Mouse (Mus musculus): ENCODE measurements around the gene Eif2ak2. TPM values are rescaled to one million over a fixed set of nuclear protein-coding genes. Genes with fewer than 3 reads are reported as not detected.

Gene Eif2ak2
- total RNA-seq, 2 experiments from 2014 or later: 8.7 to 10.4 TPM

DNA sequence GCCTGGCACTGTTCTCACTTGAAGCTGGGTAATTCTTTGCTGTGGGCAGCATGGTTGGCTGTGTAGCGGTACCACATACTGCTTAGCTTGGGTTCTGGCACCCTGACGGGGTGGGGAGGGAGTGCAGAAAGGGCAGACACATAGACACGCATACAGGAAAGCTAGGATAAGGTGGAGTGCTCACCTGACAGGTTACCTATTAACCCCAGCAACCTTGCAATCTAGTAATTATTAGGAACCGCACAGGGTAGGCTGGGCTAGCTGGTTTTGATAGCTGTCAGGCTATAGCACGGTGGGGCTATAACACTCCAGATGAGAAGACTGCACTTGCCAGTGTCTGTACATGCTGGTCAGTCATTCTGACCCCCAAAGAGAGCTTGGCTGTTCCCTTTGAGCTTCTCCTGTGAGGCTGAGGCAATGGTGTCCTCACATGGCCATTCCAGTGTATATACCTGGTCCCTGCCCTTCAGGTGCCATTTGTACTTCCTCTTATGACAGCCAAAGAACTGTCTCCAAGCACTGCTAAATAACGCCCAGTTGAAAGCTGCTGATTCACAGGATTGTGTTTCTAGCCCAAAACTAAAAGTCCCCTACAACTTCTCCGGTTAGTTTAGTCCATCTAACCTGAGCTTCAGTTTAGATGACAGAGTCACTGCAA lies 40.0 kb downstream of the Eif2ak2 start:
- no peak for DNase-seq
- intact Hi-C loops (cut with DNase I): no loop called here

DNA sequence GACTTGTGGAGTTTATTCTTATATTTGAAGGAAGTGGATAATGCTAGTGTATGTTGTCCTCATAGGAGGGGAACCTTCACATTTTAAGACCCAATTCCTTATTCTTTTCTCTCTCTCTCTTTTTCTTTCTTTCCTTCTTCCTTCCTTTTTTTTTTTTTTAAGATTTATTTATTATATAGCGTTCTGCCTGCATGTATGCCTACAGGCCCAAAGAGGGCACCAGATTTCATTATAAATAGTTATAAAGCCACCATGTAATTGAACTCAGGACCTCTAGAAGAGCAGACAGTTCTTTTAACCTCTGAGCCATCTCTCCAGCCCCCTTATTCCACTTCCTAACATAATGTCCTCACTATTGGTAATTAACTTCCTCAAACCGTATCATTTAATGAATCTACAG lies 46.3 kb downstream of the Eif2ak2 start:
- intact Hi-C loops (cut with DNase I): no loop called here
- DNase-seq: no peak

DNA sequence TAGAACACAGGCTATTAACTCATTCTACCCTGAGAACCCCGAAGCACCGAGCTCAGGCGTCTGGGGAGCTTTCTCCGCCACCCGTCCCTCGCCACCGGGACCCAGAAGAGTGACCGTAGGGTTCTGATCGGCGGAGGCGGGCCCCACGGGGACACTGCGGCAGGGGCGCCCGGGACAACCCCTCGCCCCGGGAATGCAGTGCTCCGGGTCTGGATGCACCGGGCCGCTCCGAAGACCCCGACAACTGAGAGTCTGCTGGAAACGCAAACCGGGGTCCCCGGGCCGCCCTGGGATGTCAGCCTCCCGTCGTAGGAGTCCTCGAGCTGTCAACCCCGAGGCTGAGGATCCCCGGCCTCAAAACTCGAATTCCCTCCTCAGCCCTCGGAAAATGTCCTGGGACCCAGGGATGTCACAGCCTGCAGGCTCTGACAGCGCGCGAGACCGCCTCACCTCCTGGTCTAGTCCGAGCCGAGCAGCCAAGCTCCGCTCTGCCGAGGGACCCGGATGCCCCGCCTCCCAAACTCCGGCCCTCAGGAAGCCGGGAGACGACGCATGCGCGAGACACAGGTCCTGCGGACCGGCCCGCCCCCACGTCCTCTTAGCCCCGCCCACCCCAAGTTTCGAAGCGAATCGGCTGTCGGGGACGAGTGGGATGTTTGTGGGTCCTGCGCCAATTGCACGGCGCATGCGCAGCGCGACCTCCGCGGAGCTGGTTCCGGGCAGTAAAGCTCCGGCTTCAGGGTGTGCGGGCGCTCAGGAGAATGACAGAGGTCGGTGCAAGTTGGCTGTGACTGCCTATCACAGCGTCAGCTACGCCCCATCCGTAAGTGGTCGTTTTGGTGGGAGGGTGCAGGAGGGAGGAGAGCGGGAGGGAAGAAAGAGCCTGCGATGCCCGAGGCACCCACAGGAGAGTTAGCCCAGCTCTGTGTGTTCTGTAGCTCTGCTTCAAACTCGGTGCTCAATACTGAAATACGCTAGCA lies 47.2 kb downstream of the Eif2ak2 start, which contains the start of the genes Heatr5b and Gpatch11:
Gene Heatr5b (minus strand): TSS at position 509 of the 980 bp plus-strand sequence.
Gene Gpatch11 (plus strand): TSS at position 712 of the 980 bp plus-strand sequence.
- intact Hi-C loops (cut with DNase I): no loop called here
- peak; percentile 99 to 100 for DNase-seq

DNA sequence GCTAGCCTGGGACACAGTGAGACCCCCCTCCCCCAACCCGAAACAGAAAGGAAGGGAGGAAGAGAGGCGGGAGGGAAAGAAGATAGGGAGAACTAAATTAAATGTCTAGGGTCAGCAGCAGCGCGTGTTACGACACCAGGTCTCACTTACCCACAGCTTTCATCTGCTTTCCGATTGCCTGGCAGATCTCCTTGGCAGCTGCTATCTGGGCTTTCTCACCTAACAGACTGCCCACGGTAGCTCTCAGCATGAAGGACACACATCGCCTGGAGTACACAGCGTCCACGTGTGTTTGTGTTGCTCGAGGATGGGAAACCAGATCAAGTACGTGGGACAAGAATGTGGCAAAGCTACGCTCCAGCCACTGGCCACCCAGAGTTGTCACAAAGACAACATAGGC lies 58.0 kb downstream of the Eif2ak2 start:
- intact Hi-C loops (cut with DNase I): no loop called here

DNA sequence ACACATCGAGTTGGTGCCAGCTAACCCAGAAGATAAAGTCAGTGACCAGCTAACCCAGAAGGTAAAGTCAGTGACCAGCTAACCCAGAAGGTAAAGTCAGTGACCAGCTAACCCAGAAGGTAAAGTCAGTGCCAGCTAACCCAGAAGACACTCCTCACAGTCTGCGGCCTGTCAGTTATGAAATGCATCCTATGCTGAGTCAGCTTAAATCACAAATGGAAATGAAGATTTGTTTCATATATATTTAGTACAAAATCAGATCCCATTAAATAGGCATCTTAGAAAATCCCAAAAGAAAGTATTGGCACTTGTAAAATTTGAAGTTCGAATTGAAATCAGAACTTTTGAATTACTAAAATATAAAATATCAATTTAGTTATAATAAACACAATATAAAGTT lies 72.8 kb downstream of the Eif2ak2 start:
- DNase-seq: no peak
- intact Hi-C loops (cut with DNase I): no loop called here

More for the DNA sequence above, 58.0 kb downstream of the Eif2ak2 start:
- DNase-seq: no peak

DNA sequence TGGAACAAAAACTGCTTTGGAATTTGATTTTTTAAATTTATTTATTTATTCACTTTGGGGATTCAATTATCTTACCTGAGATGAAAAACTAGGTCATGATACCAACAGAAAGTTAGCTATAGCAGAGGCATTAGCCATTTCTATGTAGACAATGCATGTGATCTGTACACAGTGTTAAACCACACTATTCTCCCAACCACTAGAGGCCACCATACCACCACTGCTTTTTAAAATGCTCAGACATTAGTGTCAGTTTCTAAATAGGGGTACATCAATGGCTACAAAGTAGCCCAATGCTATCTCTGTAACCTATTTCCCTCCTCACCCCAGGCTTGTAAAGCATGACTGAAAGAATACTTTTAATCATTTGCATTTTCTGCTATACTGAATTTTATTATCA lies 73.4 kb downstream of the Eif2ak2 start:
- DNase-seq: no peak
- intact Hi-C loops (cut with DNase I): no loop called here

Other genes starting within 250 kb of the Eif2ak2 start
- 10 to 100 TPM; 30.1 to 32.2 TPM for gene Strn, start 145.4 kb downstream of the Eif2ak2 start, total RNA-seq (2021)
- gene Heatr5b, start 47.2 kb downstream of the Eif2ak2 start, total RNA-seq (2021): 10 to 100 TPM; 32.5 to 36.3 TPM
- 10 to 100 TPM; 22.9 to 25.8 TPM for gene Gpatch11, start 47.0 kb downstream of the Eif2ak2 start, total RNA-seq (2021)
- not detected for gene Sult6b1, start 24.4 kb upstream of the Eif2ak2 start, total RNA-seq (2021)
- 10 to 100 TPM; 46.0 to 47.5 TPM for gene Cebpzos, start 33.9 kb upstream of the Eif2ak2 start, total RNA-seq (2021)
- 10 to 100 TPM; 18.0 TPM for gene Cebpz, start 54.5 kb upstream of the Eif2ak2 start, total RNA-seq (2021)
- gene Ndufaf7, start 54.6 kb upstream of the Eif2ak2 start, total RNA-seq (2021): 10 to 100 TPM; 48.4 to 49.2 TPM
- 10 to 100 TPM; 22.9 to 23.8 TPM for gene Prkd3, start 138.2 kb upstream of the Eif2ak2 start, total RNA-seq (2021)
- 1 to 10 TPM; 8.9 to 9.3 TPM for gene Qpct, start 169.3 kb upstream of the Eif2ak2 start, total RNA-seq (2021)

Measured in heart, postnatal 14 days (tissue).